Mouse (Mus musculus): ENCODE measurements around the gene Nsun2. TPM values are rescaled to one million over a fixed set of nuclear protein-coding genes. Genes with fewer than 3 reads are reported as not detected.

Nsun2 gene
- polyA plus RNA-seq, 1 experiment from 2014 or later = 110 TPM

- H3K4me2 ChIP-seq (replicated peaks; ENCODE audit: low read depth, low read length) = peak overlapping the region; percentile 61
- H3K27me3 ChIP-seq (ENCODE audit: control insufficient read depth, insufficient read depth, low read length) = no peaks in the 10 kb centered on the region
- no peaks in the 10 kb centered on the region for H3K9me3 ChIP-seq (ENCODE audit: control insufficient read depth, low read depth, low read length)
- ATAC-seq (ENCODE audit: insufficient number of reproducible peaks, insufficient read depth, low FRiP score, low read depth) = no peak
- 0 out of 2 replicates have a peak overlapping the region, but pooled peaks have one; percentile 14 for H3K9ac ChIP-seq (replicated peaks; ENCODE audit: low read depth, low read length)
- peaks cover 6% of the 10 kb centered on the region; the same call in 1 of the 2 replicates for H3K36me3 ChIP-seq (ENCODE audit: control insufficient read depth, insufficient read depth, low read length)
- peaks cover 33% of the 10 kb centered on the region for H3K4me1 ChIP-seq (ENCODE audit: control insufficient read depth, insufficient read depth, low read length)
- no peak overlapping the region for H3K4me3 ChIP-seq (ENCODE audit: low read depth, low read length)
- WGBS = 78% methylated on average over 6 of the region's 6 CpGs
- H3K27ac ChIP-seq (ENCODE audit: low read length) = no peak overlapping the region
Measured at GRCm38 (mm10) chr13:69530951-69531350, 2.6 kb upstream of the Nsun2 start.

GRCm38 (mm10) chr13:69531431-69531830 is 2.1 kb upstream of the Nsun2 start:
- Histone ChIP-seq H3K36me3 (ENCODE audit: control insufficient read depth, insufficient read depth, low read length) (peaks cover 6% of the 10 kb centered on the region; the same call in 1 of the 2 replicates), H3K27me3 (ENCODE audit: control insufficient read depth, insufficient read depth, low read length) (no peaks in the 10 kb centered on the region), H3K27ac (ENCODE audit: low read length) (no peak overlapping the region), H3K4me1 (ENCODE audit: control insufficient read depth, insufficient read depth, low read length) (peaks cover 33% of the 10 kb centered on the region), H3K4me3 (ENCODE audit: low read depth, low read length) (peak overlapping the region; percentile 97; the same call in 1 of the 2 replicates), H3K4me2 (replicated peaks; ENCODE audit: low read depth, low read length) (peak overlapping the region; percentile 61), H3K9me3 (ENCODE audit: control insufficient read depth, low read depth, low read length) (no peaks in the 10 kb centered on the region), H3K9ac (replicated peaks; ENCODE audit: low read depth, low read length) (0 out of 2 replicates have a peak overlapping the region, but pooled peaks have one; percentile 14)
- no peak for ATAC-seq (ENCODE audit: insufficient number of reproducible peaks, insufficient read depth, low FRiP score, low read depth)
- 48% methylated on average over 6 of the region's 6 CpGs for WGBS

GRCm38 (mm10) chr13:69532101-69532892 is 1.2 kb upstream of the Nsun2 start:
- H3K9me3 ChIP-seq (ENCODE audit: control insufficient read depth, low read depth, low read length) = no peaks in the 10 kb centered on the region
- H3K4me3 ChIP-seq (ENCODE audit: low read depth, low read length) = peak overlapping the region; percentile 97
- no peak overlapping the region for H3K27ac ChIP-seq (ENCODE audit: low read length)
- peak overlapping the region; percentile 61 for H3K4me2 ChIP-seq (replicated peaks; ENCODE audit: low read depth, low read length)
- peaks cover 6% of the 10 kb centered on the region; the same call in 1 of the 2 replicates for H3K36me3 ChIP-seq (ENCODE audit: control insufficient read depth, insufficient read depth, low read length)
- ATAC-seq (ENCODE audit: insufficient number of reproducible peaks, insufficient read depth, low FRiP score, low read depth) = no peak
- peaks cover 32% of the 10 kb centered on the region for H3K4me1 ChIP-seq (ENCODE audit: control insufficient read depth, insufficient read depth, low read length)
- H3K9ac ChIP-seq (replicated peaks; ENCODE audit: low read depth, low read length) = peak overlapping the region; percentile 92
- H3K27me3 ChIP-seq (ENCODE audit: control insufficient read depth, insufficient read depth, low read length) = no peaks in the 10 kb centered on the region
- WGBS = 13% methylated on average over 14 of the region's 14 CpGs

- peak overlapping the region; percentile 97 for H3K4me3 ChIP-seq (ENCODE audit: low read depth, low read length)
- no peaks in the 10 kb centered on the region for H3K27me3 ChIP-seq (ENCODE audit: control insufficient read depth, insufficient read depth, low read length)
- peaks cover 6% of the 10 kb centered on the region; the same call in 1 of the 2 replicates for H3K36me3 ChIP-seq (ENCODE audit: control insufficient read depth, insufficient read depth, low read length)
- H3K9ac ChIP-seq (replicated peaks; ENCODE audit: low read depth, low read length) = peak overlapping the region; percentile 92
- H3K4me1 ChIP-seq (ENCODE audit: control insufficient read depth, insufficient read depth, low read length) = peaks cover 32% of the 10 kb centered on the region
- H3K27ac ChIP-seq (ENCODE audit: low read length) = peak overlapping the region; percentile 66; the same call in 1 of the 2 replicates
- no peak for ATAC-seq (ENCODE audit: insufficient number of reproducible peaks, insufficient read depth, low FRiP score, low read depth)
- H3K9me3 ChIP-seq (ENCODE audit: control insufficient read depth, low read depth, low read length) = no peaks in the 10 kb centered on the region
- H3K4me2 ChIP-seq (replicated peaks; ENCODE audit: low read depth, low read length) = peak overlapping the region; percentile 61
- 2% methylated on average over 9 of the region's 9 CpGs for WGBS
Measured at GRCm38 (mm10) chr13:69532893-69533404, 597 bp upstream of the Nsun2 start.

- 0% methylated on average over 21 of the region's 57 CpGs for WGBS
- Histone ChIP-seq H3K27ac (ENCODE audit: low read length) (peak within 1 kb of the TSS; percentile 90), H3K9me3 (ENCODE audit: control insufficient read depth, low read depth, low read length) (no peaks in the 10 kb centered on the region), H3K9ac (replicated peaks; ENCODE audit: low read depth, low read length) (peak within 1 kb of the TSS; percentile 92), H3K4me1 (ENCODE audit: control insufficient read depth, insufficient read depth, low read length) (peaks cover 32% of the 10 kb centered on the region), H3K4me2 (replicated peaks; ENCODE audit: low read depth, low read length) (peak within 1 kb of the TSS; percentile 70), H3K36me3 (ENCODE audit: control insufficient read depth, insufficient read depth, low read length) (peaks cover 6% of the 10 kb centered on the region; the same call in 1 of the 2 replicates), H3K27me3 (ENCODE audit: control insufficient read depth, insufficient read depth, low read length) (no peaks in the 10 kb centered on the region), H3K4me3 (ENCODE audit: low read depth, low read length) (peak within 1 kb of the TSS; percentile 97)
- ATAC-seq (ENCODE audit: insufficient number of reproducible peaks, insufficient read depth, low FRiP score, low read depth) = peak; percentile 85
Measured at GRCm38 (mm10) chr13:69534334-69534653, 748 bp downstream of the Nsun2 start, which contains the start of gene Tent4a. Gene Tent4a (minus strand): TSS chr13:69534617.

GRCm38 (mm10) chr13:69534654-69535551 is 1.4 kb downstream of the Nsun2 start:
- Histone ChIP-seq H3K4me2 (replicated peaks; ENCODE audit: low read depth, low read length) (peak overlapping the region; percentile 70), H3K9me3 (ENCODE audit: control insufficient read depth, low read depth, low read length) (no peaks in the 10 kb centered on the region), H3K36me3 (ENCODE audit: control insufficient read depth, insufficient read depth, low read length) (peaks cover 4% of the 10 kb centered on the region; the same call in 1 of the 2 replicates), H3K4me3 (ENCODE audit: low read depth, low read length) (peak overlapping the region; percentile 97), H3K4me1 (ENCODE audit: control insufficient read depth, insufficient read depth, low read length) (peaks cover 32% of the 10 kb centered on the region), H3K27me3 (ENCODE audit: control insufficient read depth, insufficient read depth, low read length) (no peaks in the 10 kb centered on the region), H3K27ac (ENCODE audit: low read length) (peak overlapping the region; percentile 90), H3K9ac (replicated peaks; ENCODE audit: low read depth, low read length) (peak overlapping the region; percentile 92)
- ATAC-seq (ENCODE audit: insufficient number of reproducible peaks, insufficient read depth, low FRiP score, low read depth) = peak; percentile 94
- under 1% methylated on average over 78 of the region's 86 CpGs for WGBS

- H3K9ac ChIP-seq (replicated peaks; ENCODE audit: low read depth, low read length) = 0 out of 2 replicates have a peak overlapping the region, but pooled peaks have one; percentile 18
- H3K27ac ChIP-seq (ENCODE audit: low read length) = no peak overlapping the region
Measured at GRCm38 (mm10) chr13:69536021-69536420, 2.5 kb downstream of the Nsun2 start.

GRCm38 (mm10) chr13:69537366-69537765 is 3.8 kb downstream of the Nsun2 start:
- H3K27me3 ChIP-seq (ENCODE audit: control insufficient read depth, insufficient read depth, low read length) = no peaks in the 10 kb centered on the region
- peaks cover 22% of the 10 kb centered on the region for H3K4me1 ChIP-seq (ENCODE audit: control insufficient read depth, insufficient read depth, low read length)
- no peak overlapping the region for H3K27ac ChIP-seq (ENCODE audit: low read length)
- H3K4me2 ChIP-seq (replicated peaks; ENCODE audit: low read depth, low read length) = no peak overlapping the region
- 80% methylated on average over 7 of the region's 7 CpGs for WGBS
- H3K9me3 ChIP-seq (ENCODE audit: control insufficient read depth, low read depth, low read length) = no peaks in the 10 kb centered on the region
- H3K9ac ChIP-seq (replicated peaks; ENCODE audit: low read depth, low read length) = no peak overlapping the region
- no peak for ATAC-seq (ENCODE audit: insufficient number of reproducible peaks, insufficient read depth, low FRiP score, low read depth)
- H3K4me3 ChIP-seq (ENCODE audit: low read depth, low read length) = no peak overlapping the region
- H3K36me3 ChIP-seq (ENCODE audit: control insufficient read depth, insufficient read depth, low read length) = no peaks in the 10 kb centered on the region

More at GRCm38 (mm10) chr13:69536021-69536420, 2.5 kb downstream of the Nsun2 start:
- peak overlapping the region; percentile 70; the same call in 1 of the 2 replicates for H3K4me2 ChIP-seq (replicated peaks; ENCODE audit: low read depth, low read length)
- peak overlapping the region; percentile 97; the same call in 1 of the 2 replicates for H3K4me3 ChIP-seq (ENCODE audit: low read depth, low read length)
- 68% methylated on average over 4 of the region's 4 CpGs for WGBS
- H3K9me3 ChIP-seq (ENCODE audit: control insufficient read depth, low read depth, low read length) = no peaks in the 10 kb centered on the region
- no peaks in the 10 kb centered on the region for H3K27me3 ChIP-seq (ENCODE audit: control insufficient read depth, insufficient read depth, low read length)
- peaks cover 26% of the 10 kb centered on the region for H3K4me1 ChIP-seq (ENCODE audit: control insufficient read depth, insufficient read depth, low read length)
- no peak for ATAC-seq (ENCODE audit: insufficient number of reproducible peaks, insufficient read depth, low FRiP score, low read depth)
- H3K36me3 ChIP-seq (ENCODE audit: control insufficient read depth, insufficient read depth, low read length) = no peaks in the 10 kb centered on the region; the same call in 1 of the 2 replicates
